Mouse (Mus musculus) lung, postnatal 0 days (tissue): ENCODE data around the gene Akr1b7. TPM values are rescaled to one million over a fixed set of nuclear protein-coding genes. Genes with fewer than 3 reads are reported as not detected.
"Not testable (repeated sequence)": the region's sequence is repeated elsewhere in the genome, so short reads cannot be mapped to it uniquely, and the experiment has no call there.

Experiments used
- ATAC-seq: fragments of 200-750 bp; cut with Nextera tagmentation; 2 replicates; pipeline ENCODE4 v1.8.0; 2017; ENCODE audit warnings: moderate library complexity
- DNase-seq: peaks from one replicate; pipeline ENCODE4 v3.0.0-alpha.2; 2016; ENCODE audit warnings: low spot score
- H3K27ac ChIP-seq: fragments of 300-500 bp; sonication (generic); 2 replicates; pipeline ENCODE4 v1.5.1; 2014; ENCODE audit warnings: antibody characterized with exemption, mild to moderate bottlenecking, low read length, mixed read lengths
- H3K27me3 ChIP-seq: fragments of 300-500 bp; sonication (generic); replicated peaks from 2 replicates; pipeline ENCODE4 v1.6.1; 2014; ENCODE audit warnings: low read length, mixed read lengths; ENCODE audit not compliant: insufficient read depth
- H3K36me3 ChIP-seq: fragments of 300-500 bp; sonication (generic); 2 replicates; pipeline ENCODE4 v1.6.1; 2014; ENCODE audit warnings: low read length, mixed read lengths; ENCODE audit not compliant: insufficient read depth
- H3K4me1 ChIP-seq: fragments of 300-500 bp; sonication (generic); 2 replicates; pipeline ENCODE4 v1.6.1; 2014; ENCODE audit warnings: antibody characterized with exemption, low read depth, low read length, mixed read lengths; ENCODE audit not compliant: insufficient read depth
- H3K4me2 ChIP-seq: fragments of 300-500 bp; sonication (generic); replicated peaks from 2 replicates; pipeline ENCODE4 v1.6.1; 2014; ENCODE audit warnings: low read depth, mild to moderate bottlenecking, low read length, moderate library complexity, mixed read lengths
- H3K4me3 ChIP-seq: fragments of 300-500 bp; sonication (generic); 2 replicates; pipeline ENCODE4 v1.5.1; 2014; ENCODE audit warnings: low read depth, low read length
- H3K9ac ChIP-seq: fragments of 300-500 bp; sonication (generic); replicated peaks from 2 replicates; pipeline ENCODE4 v1.6.1; 2014; ENCODE audit warnings: low read depth, mild to moderate bottlenecking
- H3K9me3 ChIP-seq: fragments of 300-500 bp; sonication (generic); 2 replicates; pipeline ENCODE4 v1.6.1; 2016; ENCODE audit warnings: low read length, mixed read lengths
- CTCF ChIP-seq: IDR thresholded peaks from 2 replicates; pipeline ENCODE4 v1.5.1; 2016; ENCODE audit warnings: antibody characterized with exemption, mild to moderate bottlenecking
- EP300 ChIP-seq: IDR thresholded peaks from 2 replicates; pipeline ENCODE4 v1.6.1; 2016; ENCODE audit warnings: antibody characterized with exemption, mild to moderate bottlenecking, control low read depth
- WGBS: fragments of 180-500 bp; shearing (Covaris S2); extraction: QIAGEN DNeasy Blood & Tissue Kit; methylation state at CpG from one replicate; pipeline ENCODE4 v1.1.7; 2014; 5-methylcytosine and 5-hydroxymethylcytosine counted together
- polyA plus RNA-seq: library from polyadenylated mRNA; unstranded; fragments of >200 nt; fragmentation: Nextera tagmentation; extraction: Ambion mirVana; gene quantifications from 2 replicates; pipeline ENCODE4 v1.2.1, GENCODE M21; 2015

Gene Akr1b7
- polyA plus RNA-seq, 1 experiment from 2014 or later, result 0.20 TPM

DNA sequence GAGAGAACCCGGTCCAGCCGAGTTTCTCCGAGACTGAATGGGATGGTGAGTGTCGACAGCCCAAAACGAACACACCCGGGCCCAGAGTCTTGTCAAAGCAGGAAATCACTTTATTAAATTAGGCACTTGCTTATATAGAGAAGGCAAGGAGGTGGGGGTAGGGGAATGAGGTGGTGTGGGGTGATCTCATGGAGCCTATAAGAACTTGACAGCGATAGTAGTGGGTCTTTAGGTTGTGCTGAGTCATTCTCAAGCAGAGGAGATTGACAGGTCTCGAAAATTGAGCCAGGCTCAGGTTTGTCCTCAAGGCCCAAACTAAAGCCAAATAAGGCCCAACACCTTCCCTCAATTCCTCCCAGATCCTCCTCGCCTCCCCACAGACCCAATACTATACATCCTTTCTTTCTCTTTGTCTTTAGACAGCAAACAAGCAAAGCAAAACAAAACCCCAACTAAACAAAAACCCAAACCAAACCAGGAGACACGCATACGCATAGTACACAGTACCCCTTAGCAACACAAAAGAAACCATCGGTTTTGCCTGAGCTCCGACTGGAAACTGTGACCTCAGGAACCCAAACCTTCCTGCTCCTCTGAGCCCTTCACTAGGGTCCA is 12.4 kb upstream of the Akr1b7 start:
- Histone ChIP-seq H3K9ac (no peak overlapping the region), H3K36me3 (no peaks in the 10 kb centered on the region), H3K27ac (no peak overlapping the region), H3K4me2 (no peak overlapping the region), H3K9me3 (no peaks in the 10 kb centered on the region), H3K27me3 (no peaks in the 10 kb centered on the region), H3K4me1 (no peaks in the 10 kb centered on the region), H3K4me3 (no peak overlapping the region)
- 80% methylated on average over 13 of the region's 13 CpGs for WGBS
- DNase-seq (no peak), ATAC-seq (no peak)
- TF ChIP-seq CTCF, result no peak
- no peak for TF ChIP-seq EP300

DNA sequence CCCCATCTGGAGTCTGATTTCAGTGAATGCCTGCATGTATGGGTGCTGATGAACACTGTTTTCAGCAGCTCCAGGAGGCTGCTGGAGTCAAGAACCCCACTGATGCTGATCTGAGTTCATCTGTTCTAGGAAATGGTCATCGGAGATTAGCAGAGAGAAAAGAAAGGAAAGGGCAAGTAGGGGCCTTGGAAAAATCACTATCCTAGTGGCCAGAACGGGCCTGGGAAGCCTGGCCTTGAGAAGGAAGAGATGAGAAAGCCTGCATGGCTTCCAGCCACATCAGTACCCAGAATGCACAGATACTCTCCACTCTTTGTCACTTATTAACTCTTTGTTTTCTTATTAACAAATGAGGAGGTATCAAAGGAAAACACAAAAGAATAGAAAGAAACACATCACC is 11.4 kb upstream of the Akr1b7 start:
- H3K4me3 ChIP-seq, result no peak overlapping the region
- H3K4me1 ChIP-seq, result no peaks in the 10 kb centered on the region
- H3K27ac ChIP-seq, result no peak overlapping the region
- no peak for ATAC-seq
- 71% methylated on average over 2 of the region's 2 CpGs for WGBS
- H3K4me2 ChIP-seq, result no peak overlapping the region
- no peak for DNase-seq
- no peaks in the 10 kb centered on the region for H3K27me3 ChIP-seq
- no peaks in the 10 kb centered on the region for H3K36me3 ChIP-seq
- no peaks in the 10 kb centered on the region for H3K9me3 ChIP-seq
- no peak overlapping the region for H3K9ac ChIP-seq
- no peak for TF ChIP-seq EP300
- TF ChIP-seq CTCF, result no peak

DNA sequence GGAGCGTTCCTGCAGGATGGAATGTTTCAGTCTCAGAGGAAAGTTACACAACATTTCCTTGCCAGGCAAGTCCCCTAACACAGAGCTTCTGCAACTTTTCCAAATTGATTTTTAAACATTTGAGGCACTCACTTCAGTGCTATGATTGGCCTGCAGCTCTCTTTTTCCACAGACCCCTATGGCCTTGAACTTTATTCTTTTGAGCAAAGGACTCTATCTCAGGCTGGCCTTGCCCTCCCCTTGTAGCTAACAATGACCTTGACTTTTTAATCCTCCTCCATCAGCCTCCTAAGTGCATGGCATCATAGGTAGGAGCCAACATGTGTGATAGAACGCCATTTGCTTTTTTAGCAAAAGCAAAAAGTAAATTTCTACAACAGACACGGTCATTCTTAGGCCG is 5.4 kb upstream of the Akr1b7 start:
- ATAC-seq, result no peak
- Histone ChIP-seq H3K9ac (no peak overlapping the region), H3K27ac (no peak overlapping the region), H3K4me1 (no peaks in the 10 kb centered on the region), H3K4me3 (no peak overlapping the region), H3K27me3 (no peaks in the 10 kb centered on the region), H3K9me3 (no peaks in the 10 kb centered on the region), H3K4me2 (no peak overlapping the region), H3K36me3 (no peaks in the 10 kb centered on the region)
- DNase-seq, result no peak
- 72% methylated on average over 4 of the region's 4 CpGs for WGBS
- TF ChIP-seq EP300, result no peak
- no peak for TF ChIP-seq CTCF

DNA sequence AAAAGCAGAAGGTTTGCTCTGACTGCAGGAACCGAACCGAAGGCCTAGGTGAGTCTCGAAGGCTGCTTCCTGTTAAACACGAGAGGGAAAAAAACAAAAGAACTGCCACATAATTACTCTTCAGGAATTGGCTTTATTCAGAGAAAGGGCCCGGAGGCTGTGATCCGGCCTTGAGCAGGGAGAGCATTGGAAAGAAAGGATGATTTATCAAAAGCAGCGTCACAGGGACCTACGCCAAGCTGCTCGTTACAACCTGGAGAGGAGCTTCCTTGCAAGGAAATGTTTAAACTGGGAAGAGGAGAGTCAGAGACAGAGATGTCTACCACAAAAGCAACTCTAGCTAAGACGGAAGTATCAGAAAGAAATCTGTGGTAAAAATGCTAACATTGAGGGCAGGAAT is 4.7 kb upstream of the Akr1b7 start:
- DNase-seq (no peak), ATAC-seq (no peak)
- Histone ChIP-seq H3K27me3 (no peaks in the 10 kb centered on the region), H3K27ac (no peak overlapping the region), H3K36me3 (no peaks in the 10 kb centered on the region), H3K4me3 (no peak overlapping the region), H3K9ac (no peak overlapping the region), H3K9me3 (no peaks in the 10 kb centered on the region), H3K4me1 (no peaks in the 10 kb centered on the region), H3K4me2 (no peak overlapping the region)
- 47% methylated on average over 10 of the region's 10 CpGs for WGBS
- no peak for TF ChIP-seq EP300
- TF ChIP-seq CTCF, result no peak

DNA sequence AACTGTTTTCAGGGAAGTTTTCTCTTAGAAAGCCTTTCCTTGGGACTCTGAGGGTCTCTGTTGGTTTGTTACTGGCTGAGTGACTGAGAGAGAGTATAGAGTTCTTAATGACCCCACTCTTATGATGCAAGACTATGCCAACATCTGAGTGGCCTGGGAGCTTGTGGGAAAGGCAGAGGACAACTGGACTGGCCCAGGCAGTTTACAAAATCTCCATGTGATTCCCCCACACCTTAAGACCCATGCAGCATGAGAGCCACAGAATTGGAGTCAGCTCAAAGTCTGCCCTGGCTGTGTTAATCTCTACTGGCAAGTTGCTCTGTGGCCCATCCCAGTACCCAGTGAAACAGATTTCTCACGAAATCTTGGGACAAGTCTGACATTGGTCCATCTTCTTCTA is 554 bp downstream of the Akr1b7 start:
- Histone ChIP-seq H3K27ac (no peak overlapping the region), H3K9ac (no peak overlapping the region), H3K27me3 (no peaks in the 10 kb centered on the region), H3K4me3 (no peak overlapping the region), H3K9me3 (no peaks in the 10 kb centered on the region), H3K36me3 (no peaks in the 10 kb centered on the region), H3K4me1 (no peaks in the 10 kb centered on the region), H3K4me2 (no peak overlapping the region)
- ATAC-seq (no peak), DNase-seq (no peak)
- 67% methylated on average over 1 of the region's 1 CpGs for WGBS
- TF ChIP-seq CTCF, result no peak
- TF ChIP-seq EP300, result no peak

DNA sequence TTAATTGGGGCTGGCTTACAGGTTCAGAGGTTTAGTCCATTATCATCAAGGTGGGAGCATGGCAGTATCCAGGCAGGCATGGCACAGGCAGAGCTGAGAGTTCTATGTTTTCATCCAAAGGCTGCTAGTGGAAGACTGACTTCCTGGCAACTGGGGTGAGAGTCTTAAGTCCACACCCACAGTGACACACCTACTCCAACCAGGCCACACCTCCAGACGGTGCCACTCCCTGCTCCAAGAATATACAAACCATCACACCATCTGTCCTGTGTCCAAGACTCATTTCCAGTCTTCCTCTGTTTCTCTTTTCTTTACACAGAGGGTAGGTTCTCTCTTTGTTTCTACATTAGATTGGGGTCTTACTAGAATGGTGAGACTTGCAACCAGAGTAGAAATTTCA is 1.3 kb downstream of the Akr1b7 start:
- not testable (repeated sequence) for DNase-seq, H3K4me1 ChIP-seq, H3K27me3 ChIP-seq, H3K4me2 ChIP-seq, H3K4me3 ChIP-seq, H3K36me3 ChIP-seq, H3K9me3 ChIP-seq, H3K9ac ChIP-seq, ATAC-seq, H3K27ac ChIP-seq
- WGBS, result 15% methylated on average over 1 of the region's 1 CpGs

DNA sequence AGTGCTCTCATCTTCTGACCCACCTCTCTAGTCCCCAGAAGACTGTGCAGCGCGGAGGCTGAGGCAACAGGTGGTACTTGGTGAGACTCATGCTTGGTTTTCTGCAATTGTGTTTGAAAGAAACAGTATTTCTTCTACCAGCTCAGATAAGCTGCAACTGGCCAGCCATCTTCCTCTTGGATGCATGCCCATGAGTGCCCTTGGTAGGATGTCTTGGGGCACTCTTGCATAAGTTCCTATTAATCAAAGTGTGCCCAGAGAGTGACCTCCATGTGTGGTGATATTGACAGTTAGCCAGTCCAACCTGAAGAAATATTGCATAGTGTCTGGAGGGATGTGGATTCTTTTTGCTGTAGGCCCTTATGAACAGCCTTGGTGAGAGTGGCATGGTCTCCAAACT is 4.4 kb downstream of the Akr1b7 start:
- no peak overlapping the region for H3K9ac ChIP-seq
- H3K4me3 ChIP-seq, result no peak overlapping the region
- ATAC-seq (no peak), DNase-seq (no peak)
- 98% methylated on average over 2 of the region's 2 CpGs for WGBS
- H3K27ac ChIP-seq, result no peak overlapping the region
- no peaks in the 10 kb centered on the region for H3K36me3 ChIP-seq
- H3K4me1 ChIP-seq, result no peaks in the 10 kb centered on the region
- H3K27me3 ChIP-seq, result no peaks in the 10 kb centered on the region
- no peak overlapping the region for H3K4me2 ChIP-seq
- TF ChIP-seq CTCF, result no peak
- TF ChIP-seq EP300, result no peak
- H3K9me3 ChIP-seq, result no peaks in the 10 kb centered on the region
